Mouse (Mus musculus) splenic B cell, adult 2 months (primary cell): ENCODE data around the gene Nqo2.

Source experiments
- DNase-seq: peaks from one replicate; pipeline ENCODE4 v3.0.0-alpha.2; 2011; ENCODE audit warnings: low read depth, low spot score
- H3K27me3 ChIP-seq: 2 replicates; pipeline ENCODE4 v1.6.1; 2012; ENCODE audit warnings: mild to moderate bottlenecking, low read length, moderate library complexity, mixed read lengths; ENCODE audit not compliant: control insufficient read depth, poor library complexity, insufficient read depth, severe bottlenecking
- H3K36me3 ChIP-seq: 2 replicates; pipeline ENCODE4 v1.6.1; 2012; ENCODE audit warnings: mild to moderate bottlenecking, low read length, moderate library complexity, mixed read lengths; ENCODE audit not compliant: control insufficient read depth, poor library complexity, insufficient read depth, severe bottlenecking

Gene Nqo2

GRCm38 (mm10) chr13:34032041-34032440 lies 67.6 kb downstream of the Nqo2 start:
- Histone ChIP-seq H3K27me3 (no peaks in the 10 kb centered on the region), H3K36me3 (peaks cover 3% of the 10 kb centered on the region)
- DNase-seq, result no peak

- H3K27me3 ChIP-seq, result no peaks in the 10 kb centered on the region
- DNase-seq, result no peak
- peaks cover 3% of the 10 kb centered on the region for H3K36me3 ChIP-seq
These were observed 70.9 kb downstream of the Nqo2 start for GRCm38 (mm10) chr13:34035424-34035823.

- no peak for DNase-seq
- H3K27me3 ChIP-seq, result no peaks in the 10 kb centered on the region
- peaks cover 1% of the 10 kb centered on the region for H3K36me3 ChIP-seq
These were observed 72.2 kb downstream of the Nqo2 start for GRCm38 (mm10) chr13:34036726-34037125.

GRCm38 (mm10) chr13:34037172-34038055 lies 72.9 kb downstream of the Nqo2 start, which contains the start of gene Bphl:
Bphl (plus strand) TSS chr13:34037597.
- Histone ChIP-seq H3K27me3 (no peaks in the 10 kb centered on the region), H3K36me3 (peaks cover 1% of the 10 kb centered on the region)
- peak; percentile 93 for DNase-seq

- Histone ChIP-seq H3K36me3 (peaks cover 1% of the 10 kb centered on the region; the same call in 1 of the 2 replicates), H3K27me3 (no peaks in the 10 kb centered on the region)
- peak; percentile 15 for DNase-seq
These were observed 73.6 kb downstream of the Nqo2 start for GRCm38 (mm10) chr13:34038056-34038432.
